In the genomic region with DNA sequence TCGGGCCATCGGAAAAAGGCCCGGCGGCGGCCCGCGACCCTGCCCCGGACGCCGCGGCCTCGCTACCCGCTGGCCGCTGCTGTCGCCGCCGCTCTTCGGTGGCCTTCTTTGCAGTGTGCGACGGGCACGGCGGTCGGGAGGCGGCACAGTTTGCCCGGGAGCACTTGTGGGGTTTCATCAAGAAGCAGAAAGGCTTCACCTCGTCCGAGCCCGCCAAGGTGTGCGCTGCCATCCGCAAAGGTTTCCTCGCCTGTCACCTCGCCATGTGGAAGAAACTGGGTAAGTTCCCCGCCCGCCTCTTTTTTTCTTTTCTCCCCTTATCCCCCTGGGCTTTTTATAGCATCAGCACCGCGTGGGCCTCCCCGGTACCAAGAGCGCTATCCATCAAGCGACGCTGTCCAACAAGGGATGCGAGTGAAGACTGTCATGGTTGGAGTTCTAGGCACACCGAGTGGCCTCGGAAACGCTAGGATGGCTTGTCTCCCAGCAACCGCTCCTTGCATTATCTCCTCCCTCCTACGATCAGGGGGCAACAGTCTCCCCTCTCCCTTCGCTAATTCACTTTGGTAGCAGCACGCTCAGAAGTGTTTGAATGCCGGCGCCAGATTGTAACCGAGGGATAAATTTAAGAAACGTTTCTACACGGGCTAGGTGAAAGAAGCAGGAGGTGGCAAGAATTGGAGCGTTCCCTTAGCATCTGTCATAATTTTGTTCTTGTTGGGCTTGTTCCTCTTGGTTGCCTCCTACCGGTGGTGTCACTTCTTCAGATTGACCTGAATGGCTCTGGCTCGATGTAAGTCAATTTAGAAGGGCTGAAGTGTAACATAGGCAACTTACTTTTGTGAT, we compare ENCODE assay signal across 7 mouse cellular contexts. TPM values are rescaled to one million over a fixed set of nuclear protein-coding genes. Genes with fewer than 3 reads are reported as not detected.
DNase-seq lines count a peak whose midpoint lies in the region; ATAC-seq and TF ChIP-seq lines count a peak whose summit lies in the region.

No protein-coding gene starts in this region.

- H3K9ac ChIP-seq in hindbrain, embryonic 14.5 days, result peak overlapping the region; percentile 88

- H3K4me3 ChIP-seq in hindbrain, embryonic 14.5 days (replicated peaks; ENCODE audit: low read length), result peak overlapping the region; percentile 83
- peak overlapping the region; percentile 75 for H3K4me3 ChIP-seq in left cerebral cortex, adult 2 months
- H3K4me3 ChIP-seq in megakaryocyte, embryonic 14.5 days (replicated peaks), result peak overlapping the region; percentile 98

- peak overlapping the region; percentile 94 for H3K27ac ChIP-seq in hindbrain, embryonic 14.5 days
- peak overlapping the region; percentile 94 for H3K27ac ChIP-seq in left cerebral cortex, adult 2 months

- intact Hi-C loops in left cerebral cortex, adult 2 months (cut with DNase I), result loop anchor here (2.0 to 5.0 kb wide), 3 partner anchors 41 to 170 kb away; a partner anchor contains a TSS

- peak overlapping the region; percentile 53 for H3K4me2 ChIP-seq in hindbrain, embryonic 14.5 days (replicated peaks)

- no peaks in the 10 kb centered on the region for H3K9me3 ChIP-seq in hindbrain, embryonic 14.5 days (ENCODE audit: control insufficient read depth, low read length)
- no peaks in the 10 kb centered on the region for H3K9me3 ChIP-seq in megakaryocyte, embryonic 14.5 days

- ATAC-seq in hindbrain, embryonic 14.5 days (ENCODE audit: low FRiP score), result peak; percentile 19; the same call in 1 of the 2 replicates

- H3K36me3 ChIP-seq in hindbrain, embryonic 14.5 days (replicated peaks; ENCODE audit: control insufficient read depth, insufficient read depth), result no peaks in the 10 kb centered on the region
- H3K36me3 ChIP-seq in megakaryocyte, embryonic 14.5 days (replicated peaks; ENCODE audit: low read length), result peaks cover 22% of the 10 kb centered on the region

- H3K4me1 ChIP-seq in hindbrain, embryonic 14.5 days (replicated peaks; ENCODE audit: control insufficient read depth, insufficient read depth, low read length), result peaks cover 24% of the 10 kb centered on the region
- peaks cover 44% of the 10 kb centered on the region for H3K4me1 ChIP-seq in megakaryocyte, embryonic 14.5 days

- under 1% methylated on average over 56 of the region's 56 CpGs for WGBS in hindbrain, embryonic 14.5 days

- peak; percentile 54 for TF ChIP-seq CTCF in left cerebral cortex, adult 2 months (IDR thresholded peaks at IDR 0.05)

- peak; percentile 78 for DNase-seq in adipocyte (ENCODE audit: low spot score)
- peak; percentile 74 to 79 for DNase-seq in cerebellum, postnatal 10 days
- peak; percentile 25 to 36 for DNase-seq in frontal cortex, postnatal 14 days (ENCODE audit: low spot score in 2 of 2)
- DNase-seq in hindbrain, embryonic 14.5 days (ENCODE audit: low spot score), result peak; percentile 35
- peak; percentile 22 to 24 for DNase-seq in left cerebral cortex, adult 2 months (ENCODE audit: extremely low spot score in 1 of 2, low spot score in 2 of 2)
- DNase-seq in right cerebral cortex, postnatal 36 days (ENCODE audit: low spot score in 2 of 2), result peak; percentile 10 to 13

- H3K27me3 ChIP-seq in hindbrain, embryonic 14.5 days (ENCODE audit: control insufficient read depth, insufficient read depth, low read length), result no peaks in the 10 kb centered on the region
- H3K27me3 ChIP-seq in megakaryocyte, embryonic 14.5 days (replicated peaks), result no peaks in the 10 kb centered on the region

RNA-seq across cellular contexts. Expression of a gene that starts 0.8 kb away (rescaled TPM):
- polyA plus RNA-seq in hindbrain, embryonic 14.5 days (2014; fragmentation: Nextera tagmentation; extraction: Ambion mirVana), result 21.1 and 22.2 TPM in 2 replicates
- total RNA-seq in left cerebral cortex, adult 2 months (2021), result 10 to 100 TPM; 17.7 to 18.0 TPM
- polyA plus RNA-seq in megakaryocyte, embryonic 14.5 days (2012; ENCODE audit: insufficient read depth, low replicate concordance), result 5.2 and 5.9 TPM in 2 replicates

RNA-seq across cellular contexts. Expression of a gene that starts 41.1 kb away (rescaled TPM):
- polyA plus RNA-seq in hindbrain, embryonic 14.5 days (2014; fragmentation: Nextera tagmentation; extraction: Ambion mirVana), result 29.2 and 36.5 TPM in 2 replicates
- total RNA-seq in left cerebral cortex, adult 2 months (2021), result 10 to 100 TPM; 69.1 to 73.0 TPM
- 212 and 383 TPM in 2 replicates for polyA plus RNA-seq in megakaryocyte, embryonic 14.5 days (2012; ENCODE audit: insufficient read depth, low replicate concordance)

Comparison
In these comparisons a context has a peak if more than half of its experiments do, and no peak if none do; other contexts are left out.
1. Peak in every context shown above with its lines: DNase-seq, ATAC-seq, H3K4me3 ChIP-seq and H3K27ac ChIP-seq.
2. DNase-seq: peak in every context shown above with its lines; median percentile 78 in adipocyte; 76 in cerebellum, postnatal 10 days; 35 in hindbrain, embryonic 14.5 days; 30 in frontal cortex, postnatal 14 days; 23 in left cerebral cortex, adult 2 months; 12 in right cerebral cortex, postnatal 36 days.